Mouse (Mus musculus): ENCODE data around the gene Faf1. TPM values are rescaled to one million over a fixed set of nuclear protein-coding genes. Genes with fewer than 3 reads are reported as not detected.

Gene Faf1
- total RNA-seq, 2 experiments from 2014 or later, result 22.2 to 22.6 TPM

- intact Hi-C loops (cut with DNase I), result loop anchor here (5.0 kb wide), 1 partner anchor 303 kb away; no protein-coding TSS in a partner anchor
- DNase-seq (ENCODE audit: low spot score in 2 of 2), result no peak
Observed at GRCm38 (mm10) chr4:109984496-109985423, 308.4 kb downstream of the Faf1 start.

- intact Hi-C loops (cut with DNase I), result no loop called here
Observed at GRCm38 (mm10) chr4:109985424-109986172, 309.2 kb downstream of the Faf1 start.

GRCm38 (mm10) chr4:109986301-109986700, 309.9 kb downstream of the Faf1 start:
- DNase-seq (ENCODE audit: low spot score in 2 of 2), result no peak
- intact Hi-C loops (cut with DNase I), result no loop called here

More at GRCm38 (mm10) chr4:109985424-109986172, 309.2 kb downstream of the Faf1 start:
- no peak for DNase-seq (ENCODE audit: low spot score in 2 of 2)

GRCm38 (mm10) chr4:109986748-109987355, 310.5 kb downstream of the Faf1 start:
- intact Hi-C loops (cut with DNase I), result no loop called here
- no peak for DNase-seq (ENCODE audit: low spot score in 2 of 2)

- no peak for DNase-seq (ENCODE audit: low spot score in 2 of 2)
- intact Hi-C loops (cut with DNase I), result no loop called here
Observed at GRCm38 (mm10) chr4:109987560-109988362, 311.4 kb downstream of the Faf1 start.

- intact Hi-C loops (cut with DNase I), result no loop called here
- DNase-seq (ENCODE audit: low spot score in 2 of 2), result no peak
Observed at GRCm38 (mm10) chr4:109988411-109988810, 312.0 kb downstream of the Faf1 start.

GRCm38 (mm10) chr4:109989213-109989612, 312.8 kb downstream of the Faf1 start:
- intact Hi-C loops (cut with DNase I), result no loop called here
- DNase-seq (ENCODE audit: low spot score in 2 of 2), result no peak

GRCm38 (mm10) chr4:110006044-110006443, 329.7 kb downstream of the Faf1 start:
- intact Hi-C loops (cut with DNase I), result no loop called here
- DNase-seq (ENCODE audit: low spot score in 2 of 2), result no peak

Other genes starting within 250 kb of the Faf1 start
- gene Rnf11, start 191.9 kb upstream of the Faf1 start, total RNA-seq (2021), result 100 to 1,000 TPM; 206 to 219 TPM
- not detected for gene 4930522H14Rik, start 145.3 kb upstream of the Faf1 start, total RNA-seq (2021)
- 1 to 10 TPM; 3.5 to 4.0 TPM for gene Cdkn2c, start 9.4 kb upstream of the Faf1 start, total RNA-seq (2021)

Data from left cerebral cortex, postnatal 25 days (tissue).